Mouse (Mus musculus): ENCODE measurements at regions not wholly inside any gene's neighbourhood (a gene's known extent, or its start where the extent isn't known, plus 50 kb on each side); places are given as distances from the start of the nearest gene placed in this dataset.

- no peaks in the 10 kb centered on the region for H3K36me3 ChIP-seq (replicated peaks)
- DNase-seq (ENCODE audit: low spot score), result no peak
- H3K4me1 ChIP-seq (ENCODE audit: insufficient read depth, low read depth, low read length), result no peaks in the 10 kb centered on the region
- no peaks in the 10 kb centered on the region for H3K9me3 ChIP-seq (replicated peaks)
- TF ChIP-seq POLR2AphosphoS5 (IDR thresholded peaks at IDR 0.05; ENCODE audit: insufficient replicate concordance, low read depth, low read length), result no peak
- TF ChIP-seq GATA2 (IDR thresholded peaks at IDR 0.05; ENCODE audit: borderline replicate concordance, low read depth, low read length), result no peak
- no peak for TF ChIP-seq TAL1 (conservative IDR thresholded peaks at IDR 0.05; ENCODE audit: low read depth, low read length)
- TF ChIP-seq GATA1 (IDR thresholded peaks at IDR 0.05; ENCODE audit: borderline replicate concordance, low read length), result no peak
- no peak for TF ChIP-seq CTCF (IDR thresholded peaks at IDR 0.05; ENCODE audit: low read depth, low read length)
- peak; percentile 28; the same call in 1 of the 2 replicates for ATAC-seq (ENCODE audit: extremely low read depth, insufficient number of reproducible peaks, low FRiP score, poor library complexity, severe bottlenecking)
- H3K4me3 ChIP-seq (ENCODE audit: low read depth, low read length), result no peak overlapping the region
- H3K27me3 ChIP-seq (ENCODE audit: insufficient read depth, low read length), result no peaks in the 10 kb centered on the region
Observed at GRCm38 (mm10) chr15:27304256-27304655, 162.2 kb upstream of the Ank start.

GRCm38 (mm10) chr15:27305035-27305434 lies 161.4 kb upstream of the Ank start:
- Histone ChIP-seq H3K4me3 (ENCODE audit: low read depth, low read length) (no peak overlapping the region), H3K27me3 (ENCODE audit: insufficient read depth, low read length) (no peaks in the 10 kb centered on the region), H3K36me3 (replicated peaks) (no peaks in the 10 kb centered on the region), H3K4me1 (ENCODE audit: insufficient read depth, low read depth, low read length) (no peaks in the 10 kb centered on the region), H3K9me3 (replicated peaks) (no peaks in the 10 kb centered on the region)
- no peak for ATAC-seq (ENCODE audit: extremely low read depth, insufficient number of reproducible peaks, low FRiP score, poor library complexity, severe bottlenecking)
- no peak for DNase-seq (ENCODE audit: low spot score)
- no peak for TF ChIP-seq CTCF (IDR thresholded peaks at IDR 0.05; ENCODE audit: low read depth, low read length)
- no peak for TF ChIP-seq GATA2 (IDR thresholded peaks at IDR 0.05; ENCODE audit: borderline replicate concordance, low read depth, low read length)

DNA sequence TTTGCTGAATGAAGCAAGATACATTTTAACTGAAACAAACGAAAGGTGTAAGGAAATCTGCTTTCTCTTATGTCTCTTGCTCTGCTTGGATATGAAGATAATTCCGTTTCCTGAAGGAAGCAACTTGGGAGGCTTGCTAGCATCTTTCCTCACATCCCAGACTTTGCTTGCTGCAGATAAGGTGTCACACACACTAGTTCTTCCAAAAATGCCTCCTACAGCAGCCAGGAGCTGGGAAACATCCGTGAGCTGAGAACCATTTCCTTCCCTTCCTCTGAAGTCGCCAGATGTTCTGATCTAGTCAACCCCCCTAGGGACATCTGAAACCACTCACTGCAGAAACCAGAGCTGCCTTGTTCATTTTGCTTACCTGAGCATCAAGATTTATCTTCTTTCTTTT lies 157.8 kb upstream of the Ank start:
- no peak for DNase-seq (ENCODE audit: low spot score)
- Histone ChIP-seq H3K4me3 (ENCODE audit: low read depth, low read length) (no peak overlapping the region), H3K36me3 (replicated peaks) (no peaks in the 10 kb centered on the region), H3K4me1 (ENCODE audit: insufficient read depth, low read depth, low read length) (no peaks in the 10 kb centered on the region), H3K9me3 (replicated peaks) (no peaks in the 10 kb centered on the region), H3K27me3 (ENCODE audit: insufficient read depth, low read length) (no peaks in the 10 kb centered on the region)
- ATAC-seq (ENCODE audit: extremely low read depth, insufficient number of reproducible peaks, low FRiP score, poor library complexity, severe bottlenecking), result no peak
- TF ChIP-seq CTCF (IDR thresholded peaks at IDR 0.05; ENCODE audit: low read depth, low read length), result no peak

- DNase-seq (ENCODE audit: low spot score), result no peak
- no peak overlapping the region for H3K4me3 ChIP-seq (ENCODE audit: low read depth, low read length)
Observed at GRCm38 (mm10) chr15:27315964-27316745, 150.3 kb upstream of the Ank start.

GRCm38 (mm10) chr15:27316746-27317129 lies 149.7 kb upstream of the Ank start:
- no peak overlapping the region for H3K4me3 ChIP-seq (ENCODE audit: low read depth, low read length)
- no peaks in the 10 kb centered on the region for H3K4me1 ChIP-seq (ENCODE audit: insufficient read depth, low read depth, low read length)
- ATAC-seq (ENCODE audit: extremely low read depth, insufficient number of reproducible peaks, low FRiP score, poor library complexity, severe bottlenecking), result no peak
- H3K9me3 ChIP-seq (replicated peaks), result no peaks in the 10 kb centered on the region
- DNase-seq (ENCODE audit: low spot score), result no peak
- H3K36me3 ChIP-seq (replicated peaks), result no peaks in the 10 kb centered on the region
- no peak for TF ChIP-seq CTCF (IDR thresholded peaks at IDR 0.05; ENCODE audit: low read depth, low read length)
- no peak for TF ChIP-seq TAL1 (conservative IDR thresholded peaks at IDR 0.05; ENCODE audit: low read depth, low read length)
- peaks cover 8% of the 10 kb centered on the region for H3K27me3 ChIP-seq (ENCODE audit: insufficient read depth, low read length)

More at GRCm38 (mm10) chr15:27315964-27316745, 150.3 kb upstream of the Ank start:
- H3K27me3 ChIP-seq (ENCODE audit: insufficient read depth, low read length), result peaks cover 8% of the 10 kb centered on the region
- TF ChIP-seq CTCF (IDR thresholded peaks at IDR 0.05; ENCODE audit: low read depth, low read length), result no peak
- no peak for TF ChIP-seq POLR2AphosphoS5 (IDR thresholded peaks at IDR 0.05; ENCODE audit: insufficient replicate concordance, low read depth, low read length)
- no peak for TF ChIP-seq GATA1 (IDR thresholded peaks at IDR 0.05; ENCODE audit: borderline replicate concordance, low read length)
- no peak for TF ChIP-seq GATA2 (IDR thresholded peaks at IDR 0.05; ENCODE audit: borderline replicate concordance, low read depth, low read length)
- TF ChIP-seq TAL1 (conservative IDR thresholded peaks at IDR 0.05; ENCODE audit: low read depth, low read length), result no peak
- H3K4me1 ChIP-seq (ENCODE audit: insufficient read depth, low read depth, low read length), result no peaks in the 10 kb centered on the region
- H3K36me3 ChIP-seq (replicated peaks), result no peaks in the 10 kb centered on the region
- peak; percentile 49; the same call in 1 of the 2 replicates for ATAC-seq (ENCODE audit: extremely low read depth, insufficient number of reproducible peaks, low FRiP score, poor library complexity, severe bottlenecking)
- H3K9me3 ChIP-seq (replicated peaks), result no peaks in the 10 kb centered on the region

- Histone ChIP-seq H3K4me1 (ENCODE audit: insufficient read depth, low read depth, low read length) (peaks cover 6% of the 10 kb centered on the region; the same call in 1 of the 2 replicates), H3K36me3 (replicated peaks) (no peaks in the 10 kb centered on the region), H3K9me3 (replicated peaks) (no peaks in the 10 kb centered on the region), H3K27me3 (ENCODE audit: insufficient read depth, low read length) (peaks cover 18% of the 10 kb centered on the region), H3K4me3 (ENCODE audit: low read depth, low read length) (no peak overlapping the region)
- ATAC-seq (ENCODE audit: extremely low read depth, insufficient number of reproducible peaks, low FRiP score, poor library complexity, severe bottlenecking) (no peak), DNase-seq (ENCODE audit: low spot score) (no peak)
- no peak for TF ChIP-seq GATA1 (IDR thresholded peaks at IDR 0.05; ENCODE audit: borderline replicate concordance, low read length)
- no peak for TF ChIP-seq GATA2 (IDR thresholded peaks at IDR 0.05; ENCODE audit: borderline replicate concordance, low read depth, low read length)
- TF ChIP-seq TAL1 (conservative IDR thresholded peaks at IDR 0.05; ENCODE audit: low read depth, low read length), result no peak
- TF ChIP-seq POLR2AphosphoS5 (IDR thresholded peaks at IDR 0.05; ENCODE audit: insufficient replicate concordance, low read depth, low read length), result no peak
- no peak for TF ChIP-seq CTCF (IDR thresholded peaks at IDR 0.05; ENCODE audit: low read depth, low read length)
Observed at GRCm38 (mm10) chr15:27321915-27322665, 144.4 kb upstream of the Ank start.

Measured in G1E (cell line).